Mouse (Mus musculus) olfactory bulb, adult 2 months (tissue): Measurements from ENCODE around the gene Gna15.

Experiments
- CTCF ChIP-seq: fragments of 200-500 bp; IDR thresholded peaks from 2 replicates; pipeline ENCODE4 v1.5.1; 2012; ENCODE audit warnings: low read depth, mild to moderate bottlenecking, low read length, moderate library complexity; ENCODE audit not compliant: insufficient read depth
- POLR2A ChIP-seq: fragments of 200-500 bp; IDR thresholded peaks from 2 replicates; pipeline ENCODE4 v1.6.1; 2012; ENCODE audit warnings: mild to moderate bottlenecking, low read depth, low read length, moderate library complexity; ENCODE audit not compliant: insufficient read depth

GRCm38 (mm10) chr10:81541803-81542202 lies 17.8 kb upstream of the Gna15 start:
- TF ChIP-seq CTCF (no peak), POLR2A (no peak)
